Mouse (Mus musculus) lung, postnatal 4 days (tissue): ENCODE measurements around the gene Cenps.
"Not testable (repeated sequence)": the region's sequence is repeated elsewhere in the genome, so short reads cannot be mapped to it uniquely, and the experiment has no call there.

ENCODE experiments used
- DNase-seq, 2 experiments: peaks; one replicate each; pipeline ENCODE4 v3.0.0; 2021

Gene Cenps

GRCm38 (mm10) chr4:149155711-149156110 is 18.3 kb upstream of the Cenps start:
- DNase-seq = peak; percentile 58 to 63

GRCm38 (mm10) chr4:149154859-149155258 is 17.4 kb upstream of the Cenps start:
- DNase-seq = no peak

GRCm38 (mm10) chr4:149150721-149151120 is 13.3 kb upstream of the Cenps start:
- DNase-seq = no peak

- no peak for DNase-seq
Observed at GRCm38 (mm10) chr4:149150256-149150655, 12.8 kb upstream of the Cenps start.

GRCm38 (mm10) chr4:149149611-149150010 is 12.2 kb upstream of the Cenps start:
- peak in 1 of 2 experiments; percentile 56 for DNase-seq

GRCm38 (mm10) chr4:149149196-149149595 is 11.8 kb upstream of the Cenps start:
- DNase-seq = no peak

- no peak for DNase-seq
Observed at GRCm38 (mm10) chr4:149148084-149148483, 10.7 kb upstream of the Cenps start.

GRCm38 (mm10) chr4:149147528-149147927 is 10.1 kb upstream of the Cenps start:
- no peak for DNase-seq

- DNase-seq = no peak
Observed at GRCm38 (mm10) chr4:149145151-149145550, 7.7 kb upstream of the Cenps start.

- DNase-seq = peak; percentile 76 to 87
Observed at GRCm38 (mm10) chr4:149144459-149144858, 7.0 kb upstream of the Cenps start.

- DNase-seq = no peak
Observed at GRCm38 (mm10) chr4:149143594-149143993, 6.2 kb upstream of the Cenps start.

GRCm38 (mm10) chr4:149138515-149138914 is 1.1 kb upstream of the Cenps start:
- no peak for DNase-seq

GRCm38 (mm10) chr4:149136116-149136850 is 1.1 kb downstream of the Cenps start:
- DNase-seq = no peak

- no peak for DNase-seq
Observed at GRCm38 (mm10) chr4:149133395-149133794, 4.0 kb downstream of the Cenps start.

GRCm38 (mm10) chr4:149131789-149132565 is 5.5 kb downstream of the Cenps start:
- peak in 1 of 2 experiments; percentile 43 for DNase-seq

- DNase-seq = no peak
Observed at GRCm38 (mm10) chr4:149131021-149131752, 6.2 kb downstream of the Cenps start.

- no peak for DNase-seq
Observed at GRCm38 (mm10) chr4:149128467-149128866, 9.0 kb downstream of the Cenps start.

- DNase-seq = no peak
Observed at GRCm38 (mm10) chr4:149126663-149127062, 10.8 kb downstream of the Cenps start, which contains the start of gene Cort. Gene Cort (minus strand): TSS chr4:149126763.

GRCm38 (mm10) chr4:149126115-149126509 is 11.3 kb downstream of the Cenps start:
- DNase-seq = no peak

GRCm38 (mm10) chr4:149125341-149126114 is 11.9 kb downstream of the Cenps start:
- no peak for DNase-seq

- DNase-seq = no peak
Observed at GRCm38 (mm10) chr4:149123432-149123831, 14.0 kb downstream of the Cenps start.

- DNase-seq = not testable (repeated sequence)
Observed at GRCm38 (mm10) chr4:149119978-149120562, 17.4 kb downstream of the Cenps start.
